Mouse (Mus musculus) lung, adult 2 months (tissue): ENCODE results near the gene Zfp664.

Experiments
- CTCF ChIP-seq: fragments of 200-500 bp; IDR thresholded peaks from 2 replicates; pipeline ENCODE4 v1.5.1; 2011; ENCODE audit warnings: mild to moderate bottlenecking, low read length, control low read depth; ENCODE audit not compliant: insufficient read depth
- POLR2A ChIP-seq: fragments of 200-500 bp; IDR thresholded peaks from 2 replicates; pipeline ENCODE4 v1.6.1; 2011; ENCODE audit warnings: low read depth, mild to moderate bottlenecking, control low read depth, low read length, borderline replicate concordance; ENCODE audit errors: extremely low read depth

DNA sequence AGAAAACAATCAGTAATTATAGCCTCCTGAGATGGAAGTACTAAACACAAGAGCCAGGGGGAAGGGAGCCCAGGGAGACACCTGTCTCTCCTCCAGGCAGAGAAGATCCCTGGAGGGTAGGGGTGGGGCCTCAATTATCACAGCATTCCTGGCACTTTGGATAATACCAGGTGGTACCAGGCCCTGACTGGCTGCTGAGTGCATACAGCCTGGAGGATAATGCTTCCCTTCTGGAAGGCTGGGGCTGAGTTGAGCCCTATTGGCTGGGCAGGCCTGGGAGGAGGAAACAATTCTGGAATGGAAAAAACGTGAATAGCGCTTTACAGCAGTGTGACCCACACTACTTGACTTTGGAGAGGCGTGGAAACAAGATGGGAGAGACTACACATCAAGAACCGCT is 10.9 kb upstream of the Zfp664 start:
- TF ChIP-seq CTCF: no peak
- no peak for TF ChIP-seq POLR2A
